Mouse (Mus musculus) erythroblast, embryonic 14.5 days (primary cell): Measurements from ENCODE around the gene Rpp25l.
"Not testable (repeated sequence)": the region's sequence is repeated elsewhere in the genome, so short reads cannot be mapped to it uniquely, and the experiment has no call there.

Source experiments
- GATA1 ChIP-seq: IDR thresholded peaks from 2 replicates; pipeline ENCODE4 v1.6.1; 2012; ENCODE audit warnings: low read length, inconsistent platforms, mixed read lengths
- TAL1 ChIP-seq: IDR thresholded peaks from 3 replicates; pipeline ENCODE4 v1.6.1; 2012; ENCODE audit warnings: low read length, inconsistent platforms, mixed read lengths

DNA sequence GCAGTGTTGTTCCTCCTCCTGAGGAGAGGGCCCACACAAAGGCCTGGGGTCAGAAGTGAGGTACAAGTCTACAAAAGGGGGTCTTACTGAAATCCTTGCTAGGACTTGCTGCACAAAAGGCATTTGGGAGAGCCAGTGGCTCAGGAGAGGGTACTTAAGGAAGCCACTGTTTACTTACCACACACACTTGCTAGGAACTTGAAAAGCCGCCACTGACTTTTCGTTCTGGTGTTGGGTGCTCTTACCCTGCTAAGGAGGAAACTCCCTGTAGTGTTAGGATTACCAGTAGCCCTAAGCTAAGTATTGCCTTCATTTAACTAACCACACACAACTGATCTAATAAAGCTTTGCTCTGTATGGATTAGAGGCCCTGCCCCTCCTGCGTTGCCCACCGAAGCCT lies 23.3 kb downstream of the Rpp25l start:
- not testable (repeated sequence) for TF ChIP-seq GATA1, TAL1
